Mouse (Mus musculus) ES-CJ7 (cell line): Measurements from ENCODE around the gene Bcr.
A peak's percentile ranks its signal among the peaks of the same experiment; 100 is the strongest.

Experiments used
- DNase-seq: peaks from one replicate; pipeline ENCODE4 v3.0.0; 2011; ENCODE audit warnings: low read depth, low spot score

Bcr gene

DNA sequence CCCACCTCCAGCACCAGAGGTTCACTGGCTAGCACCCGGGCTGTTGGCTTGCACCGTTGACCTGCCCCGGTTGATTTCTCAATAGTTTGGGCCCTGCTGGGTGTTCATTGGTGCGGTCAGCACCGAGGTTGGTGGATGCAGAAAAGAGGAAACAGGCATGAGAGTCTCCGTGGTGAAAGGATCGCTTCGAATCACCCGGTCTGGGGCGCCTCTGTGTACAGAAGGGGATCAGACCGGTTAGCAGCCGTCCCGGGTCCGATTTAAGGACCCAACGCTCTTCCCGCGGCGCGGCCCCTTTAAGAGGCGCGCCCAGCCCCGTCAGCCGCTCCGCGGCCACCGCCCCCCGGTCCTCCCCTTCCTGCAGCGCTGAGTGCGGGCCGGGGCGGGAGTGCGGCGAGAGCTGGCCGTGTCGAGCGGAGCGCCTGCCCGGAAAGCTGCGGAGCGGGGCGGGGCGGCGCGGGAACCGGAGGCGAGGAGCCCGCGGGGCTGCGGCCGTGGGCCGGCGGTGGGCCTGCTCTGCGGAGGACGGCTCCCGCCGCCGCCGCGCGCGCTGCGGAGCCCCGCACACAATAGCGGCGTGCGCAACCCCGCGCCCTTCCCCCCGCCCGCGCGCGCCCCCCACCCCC, at the start of gene Bcr:
Gene Bcr (plus strand): TSS at position 376 of the 626 bp plus-strand sequence.
- DNase-seq = peak; percentile 50

DNA sequence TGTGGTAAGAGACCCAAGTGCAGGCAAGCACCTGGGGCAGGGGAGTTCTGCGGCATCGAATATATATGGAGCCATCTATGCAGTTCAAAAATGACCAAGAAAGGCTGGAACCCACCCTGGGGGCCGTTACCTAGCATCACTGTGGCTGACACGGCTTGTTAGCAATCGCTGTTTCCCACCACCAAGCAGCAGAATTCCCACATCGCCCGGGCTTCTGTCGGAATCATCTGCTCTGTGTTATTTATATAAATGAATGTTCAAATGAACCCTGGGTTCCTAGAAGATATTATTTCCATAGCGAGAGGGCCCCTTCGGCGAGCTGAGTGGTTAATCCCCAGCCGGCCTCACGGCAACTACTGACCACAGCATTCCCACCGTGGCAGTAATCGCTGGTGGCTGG, 49.7 kb upstream of the Bcr start:
- no peak for DNase-seq

DNA sequence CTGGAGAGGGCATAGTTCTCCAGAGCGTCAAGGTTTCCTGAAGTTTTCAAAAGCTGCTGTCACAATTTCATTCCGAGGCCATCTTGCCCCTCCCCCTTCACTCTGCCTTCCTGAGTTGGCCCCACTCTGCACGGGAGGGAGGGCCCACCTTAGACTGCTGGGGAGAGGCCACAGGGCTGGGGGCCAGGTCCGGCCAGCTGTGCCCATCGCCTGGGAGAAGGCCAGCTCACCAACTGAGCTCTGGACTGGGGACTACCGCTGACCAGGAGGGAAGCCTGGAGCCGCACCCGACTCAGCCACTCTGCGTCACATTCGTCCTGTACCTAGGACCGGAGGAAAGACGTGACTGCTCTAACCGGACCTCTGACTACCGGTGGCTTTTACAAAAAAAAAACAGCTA, 44.9 kb upstream of the Bcr start:
- no peak for DNase-seq

DNA sequence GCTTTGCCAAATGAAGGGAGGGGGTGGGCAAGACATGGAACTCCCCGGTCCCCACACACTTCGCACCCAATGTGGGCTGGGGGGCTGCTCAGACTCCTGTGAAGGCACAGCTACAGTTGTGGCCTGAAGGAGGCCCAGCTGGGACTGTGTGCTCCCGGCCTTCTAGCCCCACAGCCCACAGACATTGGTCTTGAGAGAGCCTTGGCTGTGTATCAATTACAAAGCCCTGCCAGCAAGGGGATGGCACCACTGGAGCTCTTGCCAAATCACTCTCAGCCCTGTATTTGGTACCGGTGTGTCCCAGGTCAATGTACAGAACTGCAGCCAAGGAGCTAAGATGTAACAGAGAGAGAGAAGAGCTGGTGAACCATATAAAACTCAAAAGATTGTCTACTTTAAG, 43.9 kb upstream of the Bcr start:
- DNase-seq = no peak

DNA sequence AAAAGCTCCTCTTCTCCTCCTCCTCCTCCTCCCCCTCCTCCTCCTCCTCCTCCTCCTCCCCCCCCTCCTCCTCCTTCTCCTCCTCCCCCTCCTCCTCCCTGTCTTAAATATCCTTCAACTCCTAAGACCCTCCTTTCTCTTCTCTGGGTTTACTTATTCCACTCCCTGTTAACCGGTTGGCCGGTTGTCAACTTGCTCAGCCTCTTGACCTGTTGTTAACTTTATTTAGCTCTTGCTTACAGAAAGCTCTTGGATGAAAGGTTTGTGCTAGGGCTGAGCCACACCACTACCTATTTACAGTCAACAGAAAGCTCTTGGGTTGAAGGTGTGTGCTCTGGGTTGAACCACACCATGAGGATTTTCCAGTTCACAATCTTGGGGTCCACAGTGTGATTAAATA, 40.1 kb upstream of the Bcr start:
- DNase-seq = no peak

DNA sequence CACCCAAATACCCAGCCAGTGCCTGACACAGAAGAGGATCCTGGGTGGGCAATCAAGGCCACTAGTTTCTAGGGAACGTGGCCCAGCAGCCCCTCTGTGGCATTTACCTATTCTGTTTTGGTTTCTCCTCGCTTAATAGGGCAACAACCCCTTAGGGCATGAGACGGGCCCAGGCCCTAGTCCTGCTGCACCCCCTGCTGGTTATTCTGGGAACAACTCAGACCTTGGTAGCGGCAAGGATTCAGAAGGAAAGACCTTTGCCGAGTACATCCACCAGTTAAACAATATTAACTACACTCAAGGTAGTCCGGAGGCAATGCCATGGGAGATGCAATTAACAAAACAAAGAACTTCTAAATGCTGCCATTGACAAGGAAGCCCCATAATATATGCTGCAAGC, 39.3 kb upstream of the Bcr start:
- DNase-seq = peak; percentile 66

DNA sequence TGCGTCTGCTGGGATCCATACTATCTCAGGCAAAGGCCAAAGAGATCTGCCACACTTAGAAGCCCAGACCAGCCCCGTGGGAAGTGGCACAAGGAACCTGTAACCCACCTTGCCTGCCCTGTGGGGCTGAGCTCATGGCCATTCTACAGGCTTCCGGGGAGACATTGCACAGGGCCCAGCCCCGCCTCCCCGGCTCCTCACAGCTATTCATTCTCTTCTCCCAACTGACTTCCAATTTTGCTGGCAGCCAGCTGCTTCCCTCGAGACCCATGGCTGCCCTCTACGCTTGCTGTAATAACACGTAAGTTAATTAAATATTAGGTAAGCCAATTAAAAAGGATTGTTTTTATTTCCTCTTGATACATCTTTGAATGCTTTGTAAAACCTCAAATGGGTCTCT, 33.9 kb upstream of the Bcr start:
- DNase-seq = no peak

DNA sequence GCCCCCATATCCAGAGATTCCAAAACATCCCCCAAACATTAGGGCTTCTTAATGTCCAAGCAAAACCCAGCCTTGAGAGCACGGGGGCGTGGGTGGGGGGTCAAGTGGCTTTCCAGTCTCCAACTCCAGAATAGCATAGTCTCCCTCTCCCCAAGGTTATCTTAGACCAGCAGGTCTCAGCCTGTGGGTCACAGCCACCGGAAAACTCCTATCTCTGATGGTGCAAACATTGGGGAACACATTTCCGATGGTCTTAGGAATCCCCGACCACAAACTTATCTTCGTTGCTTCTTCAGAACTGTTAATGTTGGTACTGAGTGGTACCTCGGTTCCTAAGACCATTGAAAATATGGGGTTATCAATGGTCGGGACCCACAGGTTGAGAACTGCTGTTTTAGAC, 31.6 kb upstream of the Bcr start:
- DNase-seq = no peak

DNA sequence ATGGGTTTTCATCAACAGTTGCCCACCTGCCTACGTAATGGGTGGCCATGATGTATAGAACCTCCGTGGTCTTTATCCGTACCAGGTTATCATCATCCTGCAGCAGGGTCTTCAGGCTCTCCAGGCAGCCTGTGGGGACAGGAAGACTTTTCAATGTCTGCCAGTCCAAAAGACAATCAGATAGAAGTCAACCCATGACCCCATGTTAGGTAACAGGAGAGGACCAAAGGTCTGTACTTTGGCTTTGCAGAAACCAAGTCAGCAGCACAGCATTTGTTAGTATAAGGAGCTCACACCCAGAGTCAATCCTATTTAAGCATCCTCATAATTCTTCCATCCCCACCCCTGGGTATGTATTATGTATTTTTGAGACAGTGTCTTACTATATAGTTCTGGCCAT, 30.7 kb upstream of the Bcr start:
- DNase-seq = no peak

DNA sequence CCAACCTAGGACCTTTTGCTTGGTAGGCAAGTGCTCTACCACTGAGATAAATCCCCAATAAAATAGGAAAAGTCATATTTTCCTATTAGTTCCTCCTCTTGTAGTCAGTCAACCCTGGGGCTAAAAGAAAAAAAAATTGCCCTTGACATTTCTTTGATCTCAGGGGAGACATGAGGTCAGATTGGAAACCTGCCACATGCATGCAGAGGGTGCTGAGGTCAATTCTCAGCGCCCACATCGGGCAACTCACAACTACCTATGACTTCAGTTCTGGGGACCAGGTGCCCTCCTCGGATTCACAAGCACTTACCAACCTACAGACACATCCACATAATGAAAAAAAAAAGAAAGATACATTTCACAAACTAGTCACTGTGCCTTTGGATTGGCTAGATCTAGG, 30.2 kb upstream of the Bcr start:
- DNase-seq = no peak

DNA sequence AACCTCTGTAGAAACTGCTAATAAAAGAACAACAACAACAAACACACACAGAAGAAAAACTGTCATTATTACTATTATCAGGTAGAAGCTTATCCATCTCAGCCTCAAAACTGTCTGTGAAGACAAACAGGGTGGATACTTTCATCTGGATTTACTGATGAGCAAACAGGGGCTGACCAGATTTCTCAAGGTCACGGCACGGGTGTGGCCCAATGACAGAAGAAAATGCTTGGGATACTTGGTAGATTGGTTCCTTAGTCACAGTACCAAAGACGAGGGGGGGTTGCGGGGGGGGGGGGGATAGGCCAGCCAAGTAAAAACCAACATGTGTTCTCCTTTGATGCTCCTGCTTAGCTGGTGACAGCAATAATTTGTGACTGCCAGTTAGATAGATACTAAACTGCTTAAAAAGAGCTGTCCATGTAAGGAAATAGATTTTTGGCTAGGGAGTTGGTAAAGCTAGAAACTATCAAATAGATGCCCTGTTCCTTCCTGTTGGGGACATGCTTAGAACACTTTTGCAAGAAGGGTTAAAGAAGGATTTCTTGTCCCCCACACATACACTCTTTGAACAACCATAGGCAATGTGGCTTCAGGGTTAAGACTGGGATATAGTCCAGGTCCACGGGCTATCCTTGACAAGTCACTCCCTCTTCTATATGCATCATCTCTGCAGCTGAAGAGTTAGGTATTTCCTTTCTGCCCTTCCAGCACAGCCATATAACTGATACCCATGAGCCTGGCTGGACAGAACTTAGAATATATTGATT, 28.9 kb upstream of the Bcr start:
- peak; percentile 49 for DNase-seq

DNA sequence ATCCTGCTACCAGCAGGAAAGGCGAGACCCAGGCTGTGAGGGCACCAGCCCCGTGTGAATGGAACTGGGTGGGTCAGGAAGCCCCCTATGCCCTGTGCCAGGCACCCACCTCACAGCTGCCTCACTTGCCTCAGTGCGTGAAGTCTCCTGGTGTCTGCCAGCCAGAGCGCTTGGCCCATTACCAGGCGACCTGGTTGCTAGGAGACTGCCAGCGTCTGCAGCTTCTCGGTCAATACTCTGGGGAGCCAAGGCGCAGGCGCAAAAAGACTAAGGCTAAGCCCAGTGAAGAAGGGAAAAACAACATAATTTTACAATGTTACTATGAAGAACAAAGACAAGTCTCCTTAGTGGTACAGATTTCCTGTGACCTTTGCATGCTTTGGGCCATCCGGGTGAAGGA, 28.0 kb upstream of the Bcr start, which contains the start of gene Rsph14:
Gene Rsph14 (minus strand): TSS at position 192 of the 400 bp plus-strand sequence.
- no peak for DNase-seq

DNA sequence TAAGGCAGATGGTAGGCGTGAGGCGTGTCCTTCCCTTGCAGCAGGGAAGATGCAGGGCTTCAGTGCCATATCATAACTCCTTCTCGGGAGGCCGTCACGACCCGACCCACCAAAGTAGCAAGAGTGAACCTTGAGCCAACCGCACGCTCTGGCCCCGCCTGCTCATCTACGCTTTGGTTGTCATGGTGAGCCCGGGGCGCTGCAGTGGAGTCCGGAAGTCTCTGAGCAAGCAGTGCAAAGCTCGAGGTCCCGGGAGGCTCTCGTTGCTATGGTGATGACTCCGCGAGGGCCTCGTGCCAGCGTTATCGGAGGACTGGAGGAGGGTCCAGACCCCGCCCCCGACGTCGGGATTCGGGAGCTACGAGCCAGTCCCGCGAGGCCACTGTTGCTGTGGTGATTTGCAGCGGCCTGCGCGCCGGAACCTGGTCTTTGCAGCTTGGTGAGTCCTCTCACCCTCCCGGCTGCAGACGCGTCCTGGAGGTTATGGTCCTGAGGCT, 23.5 kb upstream of the Bcr start, which contains the start of gene Rab36:
Gene Rab36 (plus strand): TSS at position 176 of the 497 bp plus-strand sequence.
- DNase-seq = peak; percentile 96

DNA sequence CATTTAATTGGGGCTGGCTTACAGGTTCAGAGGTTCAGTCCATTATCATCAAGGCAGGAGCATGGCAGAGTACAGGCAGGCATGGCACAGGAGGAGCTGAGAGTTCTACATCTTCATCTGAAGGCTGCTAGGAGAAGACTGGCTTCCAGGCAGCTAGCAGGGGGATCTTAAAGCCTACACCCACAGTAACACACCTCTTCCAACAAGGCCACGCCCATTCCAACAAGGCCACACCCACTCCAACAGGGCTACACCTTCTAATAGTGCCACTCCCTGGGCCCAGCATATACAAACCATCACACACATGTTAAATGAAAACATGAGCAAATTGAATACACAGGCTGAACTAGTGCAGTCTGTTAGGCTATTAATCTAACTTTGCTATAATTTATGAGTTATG, 18.3 kb upstream of the Bcr start:
- DNase-seq = peak; percentile 47

DNA sequence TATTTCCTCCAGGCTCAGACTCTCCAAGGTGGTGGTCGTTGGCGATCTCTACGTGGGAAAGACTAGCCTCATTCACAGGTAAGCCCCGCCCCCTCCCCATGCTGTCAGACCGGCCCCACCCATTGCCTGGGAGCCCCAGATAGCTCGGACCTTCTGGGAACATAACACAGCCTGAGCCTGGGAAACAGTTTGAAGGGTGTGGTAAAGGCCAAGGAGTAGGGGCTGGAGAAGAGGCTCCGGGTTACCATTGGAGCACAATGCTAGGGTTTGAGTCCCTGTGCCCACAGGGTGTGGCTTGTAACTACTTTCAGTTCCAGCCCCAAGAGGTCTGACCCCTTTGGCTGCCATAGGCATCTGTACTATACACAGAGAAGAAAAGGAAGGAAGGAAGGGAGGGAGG, 15.9 kb upstream of the Bcr start:
- peak; percentile 38 for DNase-seq

DNA sequence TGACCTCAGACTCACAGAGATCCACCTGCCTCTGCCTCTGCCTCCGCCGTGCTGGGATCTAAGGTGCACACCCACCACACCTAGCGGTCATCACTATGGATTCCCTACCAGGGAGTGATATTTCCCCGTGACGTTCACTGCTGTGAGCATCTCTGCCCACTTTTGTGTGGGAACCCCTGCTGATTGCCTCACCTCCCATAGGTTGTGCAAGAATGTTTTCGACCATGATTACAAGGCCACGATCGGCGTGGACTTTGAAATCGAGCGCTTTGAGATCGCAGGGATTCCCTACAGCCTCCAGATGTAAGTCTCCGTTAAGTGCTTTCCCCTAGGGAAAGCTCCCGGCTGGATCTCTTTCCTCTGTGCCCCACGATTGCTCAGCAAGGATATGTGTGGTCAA, 14.6 kb upstream of the Bcr start:
- DNase-seq = no peak

DNA sequence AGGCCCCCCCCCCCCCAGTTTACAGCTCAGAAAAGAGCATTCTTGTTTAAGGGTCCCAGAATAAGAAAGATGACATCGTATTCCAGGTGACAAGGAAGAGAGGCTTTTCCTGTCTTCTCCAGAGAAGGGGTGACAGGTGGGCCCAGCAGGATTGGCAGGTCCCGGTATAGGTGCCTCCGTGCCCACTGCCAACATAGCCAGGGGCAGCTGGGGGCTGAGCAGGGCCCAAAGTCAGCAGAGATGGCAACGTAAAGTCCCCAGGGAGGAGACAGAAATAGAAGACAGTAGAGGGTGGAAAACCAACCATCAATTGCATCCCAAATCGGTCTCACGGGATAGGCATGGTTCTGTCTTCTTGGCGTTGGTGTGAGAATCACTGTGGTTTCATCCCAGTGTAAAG, 11.7 kb upstream of the Bcr start:
- DNase-seq = no peak

DNA sequence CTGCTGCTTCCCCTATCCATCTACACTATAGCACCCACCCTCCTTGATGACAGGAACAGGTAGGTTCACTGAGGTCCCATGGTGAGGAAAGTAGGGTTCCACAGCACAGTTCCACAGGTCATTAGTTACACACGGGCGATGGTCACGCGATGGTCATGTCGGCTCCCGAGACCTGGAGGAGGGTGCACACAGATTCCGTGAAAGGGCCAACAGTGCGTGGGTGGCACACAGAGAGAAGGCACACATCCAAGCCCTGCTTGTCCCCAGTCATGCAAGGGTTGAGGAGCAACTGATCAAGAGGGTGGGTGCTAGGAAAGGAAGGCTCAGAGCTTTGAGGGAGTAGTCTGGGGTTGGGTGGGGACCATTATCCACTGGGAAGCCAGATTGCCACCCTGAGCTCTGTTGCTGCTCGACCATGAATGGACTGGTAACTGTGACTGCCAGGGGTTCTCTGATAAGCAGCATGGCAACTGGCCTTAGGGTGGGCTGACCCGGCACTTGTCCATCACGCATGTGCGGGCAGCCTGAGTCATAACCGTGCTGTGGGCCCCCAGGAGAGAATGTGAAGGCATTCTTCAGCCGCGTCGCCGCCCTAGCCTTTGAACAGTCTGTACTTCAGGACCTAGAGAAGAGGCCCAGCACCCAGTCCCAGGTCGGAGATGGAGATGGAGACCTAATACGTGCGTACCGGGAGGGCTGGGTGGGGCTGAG, 8.9 kb upstream of the Bcr start:
- DNase-seq = no peak

DNA sequence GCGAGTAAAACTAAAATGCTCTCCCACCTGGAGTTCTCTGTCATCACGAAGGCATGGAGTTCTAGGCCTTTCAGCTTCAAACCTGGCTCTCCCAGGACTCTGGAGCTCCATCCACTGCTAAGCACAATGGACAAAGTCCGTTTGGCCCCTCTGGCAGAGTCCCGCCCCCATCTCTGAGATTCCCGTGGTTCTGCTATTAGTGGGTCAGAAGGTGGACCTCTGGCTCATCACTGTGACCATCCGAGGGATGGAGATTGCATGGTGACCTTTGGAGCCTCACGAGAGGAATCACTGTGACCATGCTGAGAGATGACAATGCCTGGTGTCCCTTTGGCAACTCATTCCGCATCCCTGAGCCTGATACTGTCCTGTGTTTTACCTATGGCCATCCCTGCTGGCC, 7.5 kb upstream of the Bcr start:
- DNase-seq = no peak

DNA sequence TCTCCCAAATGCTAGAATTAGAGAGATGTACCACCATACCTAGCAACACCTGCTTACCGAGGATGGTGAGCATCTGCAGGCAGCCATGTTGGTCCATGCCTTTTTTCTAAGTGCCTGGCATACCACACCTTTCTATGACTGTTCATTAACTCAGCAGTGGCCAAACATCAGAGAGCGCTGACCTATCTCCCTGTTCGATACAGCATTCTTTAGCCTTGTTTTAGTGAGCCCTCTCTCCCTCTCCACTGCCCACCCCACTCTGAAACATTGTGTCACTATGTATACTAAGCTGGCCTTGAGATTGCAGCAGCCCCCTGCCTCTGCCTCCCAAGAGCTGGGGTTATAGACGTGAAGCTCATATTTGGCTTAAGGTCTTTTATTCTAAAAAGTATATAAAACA, 6.7 kb upstream of the Bcr start:
- no peak for DNase-seq

DNA sequence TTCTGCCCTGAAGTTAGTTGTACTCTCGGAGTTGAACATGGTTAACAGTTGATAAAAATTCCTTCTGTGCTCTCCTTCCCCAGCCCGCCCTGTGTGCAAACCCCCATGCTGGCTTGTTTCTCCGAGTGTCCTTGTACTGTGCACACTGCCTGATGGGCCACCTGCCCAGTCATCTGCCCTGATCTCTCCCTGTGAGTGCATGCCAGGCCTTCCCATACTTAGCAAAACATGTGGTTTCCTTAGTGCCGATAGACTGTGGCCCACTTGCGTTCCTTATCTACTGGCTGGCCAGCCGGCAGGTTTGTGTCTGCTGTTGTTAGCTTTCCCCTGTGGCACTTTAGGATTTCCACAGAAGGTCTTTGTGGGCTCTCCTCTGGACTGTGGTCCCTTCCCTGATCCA, 6.3 kb upstream of the Bcr start:
- no peak for DNase-seq

DNA sequence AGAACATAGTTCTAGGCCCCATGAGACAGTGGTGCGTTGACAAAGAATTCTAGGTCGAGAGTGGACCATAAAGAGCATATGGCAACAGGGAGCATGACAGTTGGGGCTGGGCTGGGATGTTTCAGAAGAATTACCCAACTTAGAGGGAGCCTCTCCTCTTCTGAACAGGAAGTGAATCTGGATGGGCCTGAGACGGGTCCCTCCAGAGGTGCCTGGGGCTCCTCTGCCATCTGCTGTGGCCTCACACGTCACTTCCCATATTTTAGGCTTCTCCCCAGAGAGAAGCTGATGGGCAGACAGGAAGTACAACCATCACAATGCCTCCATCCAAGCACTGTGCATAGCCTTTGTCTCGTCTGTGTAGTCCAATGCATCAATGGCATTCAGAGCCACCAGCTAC, 4.7 kb upstream of the Bcr start:
- no peak for DNase-seq

DNA sequence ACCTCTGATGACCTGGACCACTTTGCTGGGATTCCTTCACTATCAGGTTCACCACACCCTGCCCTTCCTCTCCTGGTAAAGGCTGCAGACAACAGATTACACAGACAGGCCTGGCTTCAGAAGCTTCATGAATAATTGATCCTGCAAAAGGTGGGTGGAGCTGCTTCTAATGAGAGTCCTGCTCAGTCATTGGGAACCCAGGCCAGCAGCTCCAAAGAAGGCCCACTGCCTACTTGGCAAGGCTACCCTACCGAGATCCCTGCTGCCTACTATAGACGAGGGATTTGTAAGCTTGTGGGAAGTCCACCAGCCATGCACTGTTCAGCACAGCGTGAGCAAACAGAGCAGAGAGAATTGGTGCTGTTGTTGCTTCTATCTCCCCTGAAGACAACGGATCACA, 4.1 kb upstream of the Bcr start:
- DNase-seq = no peak
